Mouse (Mus musculus) MN1 (cell line): ENCODE measurements around the gene Ehmt1.

ENCODE experiments used
- DNase-seq: peaks from one replicate; pipeline ENCODE4 v3.0.0-alpha.2; 2016; ENCODE audit warnings: low spot score

Ehmt1 gene

GRCm38 (mm10) chr2:24918930-24919838 is at the start of gene Ehmt1:
Gene Ehmt1, minus strand, starts transcription at chr2:24919614.
- DNase-seq, result peak; percentile 95

DNA sequence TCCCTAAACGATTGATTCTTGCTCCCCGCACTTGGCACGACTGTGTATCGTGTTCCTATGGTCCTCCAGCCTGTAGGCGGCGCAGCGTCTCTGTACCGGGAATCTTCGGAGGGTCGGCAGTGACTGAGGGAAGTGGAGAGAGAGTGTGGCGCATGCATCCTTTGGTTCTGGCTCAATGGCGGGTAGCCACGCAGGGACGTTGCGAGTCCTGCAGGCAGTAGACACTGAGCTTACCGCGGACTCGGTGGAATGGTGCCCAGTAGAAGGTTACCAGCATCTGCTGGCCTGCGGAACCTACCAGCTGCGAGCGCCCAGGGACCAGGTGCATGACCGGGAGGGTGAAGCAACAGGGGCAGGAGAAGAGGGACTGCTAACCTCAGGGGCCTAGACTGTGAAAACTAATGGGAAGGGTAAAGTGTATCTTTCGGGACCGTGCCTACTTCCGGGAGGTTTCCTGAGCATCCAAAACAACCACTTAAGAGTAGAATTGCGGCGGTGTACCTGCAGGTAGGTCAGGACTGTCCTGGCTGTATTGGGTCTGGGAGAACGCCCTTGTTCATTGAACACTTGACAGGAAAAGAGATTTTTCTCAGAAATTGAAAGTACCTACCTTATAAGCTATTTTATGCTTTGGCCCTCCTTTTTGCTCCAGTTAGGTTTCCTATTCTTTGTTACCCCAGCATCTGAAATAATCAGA is 43.0 kb upstream of the Ehmt1 start, which contains the start of gene Dph7:
Gene Dph7 (plus strand): TSS at position 97 of the 697 bp plus-strand sequence.
- peak; percentile 84 for DNase-seq

DNA sequence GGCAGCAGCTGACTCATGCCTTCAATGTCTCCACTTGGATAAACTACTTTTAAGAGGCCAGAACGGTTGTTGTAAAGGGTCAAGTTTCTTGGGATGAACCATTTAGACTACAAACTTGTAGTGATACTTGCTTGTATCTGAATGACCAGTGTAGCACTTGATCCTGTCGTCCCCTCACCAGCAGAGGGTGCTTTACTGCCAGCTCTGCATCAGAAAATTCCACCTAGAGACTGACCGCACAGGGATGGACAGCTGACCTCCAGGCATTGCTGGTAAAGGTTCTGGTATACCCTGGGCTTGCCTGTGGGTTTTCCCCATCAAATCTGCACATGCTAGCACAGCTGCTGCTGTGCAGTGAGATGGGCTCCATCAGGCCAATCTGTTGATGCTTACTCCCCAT is 41.5 kb upstream of the Ehmt1 start:
- peak; percentile 61 for DNase-seq

GRCm38 (mm10) chr2:24952537-24953055 is 33.2 kb upstream of the Ehmt1 start:
- DNase-seq, result no peak

DNA sequence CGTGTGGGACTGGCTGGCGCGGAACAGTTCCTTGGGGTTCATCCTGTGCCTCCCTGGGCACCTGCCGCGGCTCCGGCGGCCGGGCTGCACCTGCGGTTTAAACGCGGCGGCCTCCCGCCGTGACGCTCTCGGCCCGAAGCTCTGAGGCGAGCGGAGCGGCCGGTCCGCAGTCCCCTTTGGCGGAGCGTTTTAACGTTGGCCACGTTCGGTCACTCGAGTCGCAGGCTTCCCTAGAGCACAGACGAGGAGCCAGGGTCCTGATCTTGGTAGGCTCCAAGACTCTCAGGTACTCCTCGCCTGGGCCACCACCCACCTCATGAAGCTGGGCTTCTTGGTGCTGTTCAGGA is 30.7 kb upstream of the Ehmt1 start:
- peak; percentile 29 for DNase-seq

DNA sequence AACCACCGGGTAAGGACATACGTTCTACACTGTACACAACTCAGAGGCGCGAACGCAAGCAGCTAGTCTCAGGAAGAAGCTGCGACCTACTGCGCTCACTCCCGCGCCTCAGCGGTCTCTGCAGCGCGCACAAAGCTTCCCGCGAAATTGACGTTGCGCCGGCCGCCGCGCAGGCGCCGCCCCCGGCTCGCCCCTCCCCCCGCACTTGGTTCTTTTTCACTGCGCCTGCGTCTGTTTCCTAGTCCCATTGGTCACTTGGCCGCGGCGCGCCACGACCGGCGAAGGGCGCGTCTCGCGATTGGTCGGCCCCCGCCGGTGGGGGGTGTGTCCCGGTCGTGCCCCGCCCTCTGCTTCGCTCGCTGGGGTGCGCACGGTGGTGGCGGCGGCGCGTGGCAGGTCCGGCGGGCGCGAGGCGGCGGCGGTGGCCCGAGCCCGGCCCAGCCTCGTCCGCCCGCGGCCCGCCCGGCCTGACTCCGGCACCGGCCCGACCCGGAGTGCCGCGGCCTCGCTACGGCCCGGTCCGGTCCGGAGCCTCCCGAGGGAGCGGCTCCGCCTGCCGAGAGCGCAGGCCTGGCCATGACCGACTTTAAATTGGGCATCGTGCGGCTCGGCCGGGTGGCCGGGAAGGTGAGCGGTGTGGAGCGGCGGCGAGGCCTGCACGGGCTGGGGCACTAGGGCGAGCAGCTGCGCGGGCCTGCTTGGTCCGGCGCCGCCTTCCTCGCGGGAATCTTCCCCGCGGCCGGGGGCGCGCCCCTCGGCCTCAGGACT is 30.2 kb upstream of the Ehmt1 start, which contains the start of gene Zmynd19:
Gene Zmynd19 (plus strand): TSS at position 372 of the 768 bp plus-strand sequence.
- peak; percentile 96 for DNase-seq

GRCm38 (mm10) chr2:24944304-24944703 is 24.9 kb upstream of the Ehmt1 start:
- DNase-seq, result peak; percentile 53

DNA sequence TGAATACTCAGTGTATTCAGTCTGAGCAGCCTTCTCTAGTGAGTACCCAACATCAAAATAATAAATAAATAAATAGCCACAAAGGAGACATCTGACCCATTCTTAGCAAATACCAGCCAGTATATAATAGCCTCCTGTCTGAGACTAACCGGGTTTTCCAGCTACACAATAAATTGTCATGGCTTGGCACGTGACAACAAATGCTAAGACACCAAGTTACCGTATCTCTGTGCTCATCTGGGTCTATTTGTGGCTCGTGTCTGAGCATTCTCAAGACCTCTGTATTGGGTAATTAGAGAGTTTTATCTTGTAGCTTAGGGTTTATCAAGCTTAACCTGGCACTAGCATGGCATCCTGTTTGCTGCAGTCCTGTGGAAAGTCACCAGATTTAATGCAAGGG is 22.7 kb upstream of the Ehmt1 start:
- no peak for DNase-seq

DNA sequence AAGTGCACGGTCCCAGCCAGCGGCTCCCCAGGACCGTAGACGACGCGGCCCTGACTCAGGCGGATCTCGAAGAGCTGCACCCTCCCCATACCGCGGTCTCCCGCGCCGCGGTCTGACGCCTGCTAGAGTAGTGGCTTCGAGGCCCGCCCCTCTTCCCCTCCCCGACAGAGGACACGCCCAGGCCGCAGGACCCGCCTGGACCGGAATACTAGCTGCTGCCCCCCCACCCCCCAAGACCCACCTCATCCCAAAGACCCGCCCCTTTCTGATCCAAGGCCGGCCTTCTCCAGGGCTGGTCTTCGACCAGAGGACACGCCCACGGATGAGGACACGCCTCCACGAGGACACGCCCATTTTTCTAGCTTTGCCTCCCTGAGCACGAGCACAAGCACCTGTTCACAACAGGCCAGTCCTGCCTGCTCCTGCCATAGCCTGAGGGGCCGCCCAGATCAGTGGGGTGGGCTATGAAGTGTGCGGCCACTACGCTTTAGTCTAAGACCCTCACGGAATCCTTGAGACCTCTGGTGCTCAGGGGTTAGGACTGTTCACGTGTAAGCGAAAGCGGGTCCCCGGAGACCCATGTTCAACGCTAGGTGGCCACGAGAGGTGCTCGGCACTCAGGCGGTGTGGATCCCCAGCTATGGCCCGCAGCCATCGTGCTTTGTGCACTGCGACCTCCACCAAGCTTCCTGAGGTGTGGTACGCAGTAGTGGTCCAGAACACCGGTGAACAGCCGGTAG is 15.8 kb upstream of the Ehmt1 start, which contains the start of gene Arrdc1:
Gene Arrdc1 (minus strand): TSS at position 196 of the 740 bp plus-strand sequence.
- peak; percentile 73 for DNase-seq

GRCm38 (mm10) chr2:24934441-24934963 is 15.1 kb upstream of the Ehmt1 start:
- DNase-seq, result peak; percentile 32

DNA sequence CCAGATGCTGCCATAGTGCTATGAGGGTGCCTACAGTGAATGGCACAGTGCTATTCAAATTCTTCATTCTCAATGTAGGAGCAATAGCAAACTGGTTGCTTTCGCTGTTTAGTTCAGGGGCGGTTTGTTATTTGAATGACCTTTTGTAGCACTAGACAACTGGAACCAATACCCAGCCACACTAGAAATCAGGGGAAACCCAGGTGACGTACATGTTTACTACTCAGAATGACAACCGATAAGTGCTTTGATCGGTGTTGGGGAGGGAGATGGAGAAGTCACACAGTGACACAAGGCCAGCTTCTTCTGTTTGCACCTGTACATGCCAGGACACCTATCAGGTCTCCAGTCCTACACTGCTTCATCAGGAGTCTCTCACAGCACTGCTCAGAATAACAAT is 10.2 kb upstream of the Ehmt1 start:
- no peak for DNase-seq

DNA sequence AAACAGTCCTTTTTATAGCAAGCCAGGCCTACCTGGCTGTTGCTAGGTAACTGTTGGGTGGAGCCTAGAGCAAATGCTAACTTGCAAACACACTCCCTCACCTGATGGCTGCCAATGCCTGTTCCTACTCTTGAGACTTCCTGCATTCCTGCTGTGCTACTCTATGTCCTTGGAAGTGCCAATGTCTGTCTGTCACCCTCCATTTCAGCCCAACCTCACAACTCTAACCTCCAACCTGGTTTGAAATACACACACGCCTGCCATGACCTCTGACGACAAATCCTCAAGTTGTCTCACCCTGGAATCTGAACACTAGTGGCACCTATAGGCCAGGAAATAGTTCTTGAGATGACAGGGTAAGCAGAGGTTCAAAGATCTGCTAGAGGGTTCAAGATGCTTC is 9.7 kb upstream of the Ehmt1 start:
- DNase-seq, result no peak

DNA sequence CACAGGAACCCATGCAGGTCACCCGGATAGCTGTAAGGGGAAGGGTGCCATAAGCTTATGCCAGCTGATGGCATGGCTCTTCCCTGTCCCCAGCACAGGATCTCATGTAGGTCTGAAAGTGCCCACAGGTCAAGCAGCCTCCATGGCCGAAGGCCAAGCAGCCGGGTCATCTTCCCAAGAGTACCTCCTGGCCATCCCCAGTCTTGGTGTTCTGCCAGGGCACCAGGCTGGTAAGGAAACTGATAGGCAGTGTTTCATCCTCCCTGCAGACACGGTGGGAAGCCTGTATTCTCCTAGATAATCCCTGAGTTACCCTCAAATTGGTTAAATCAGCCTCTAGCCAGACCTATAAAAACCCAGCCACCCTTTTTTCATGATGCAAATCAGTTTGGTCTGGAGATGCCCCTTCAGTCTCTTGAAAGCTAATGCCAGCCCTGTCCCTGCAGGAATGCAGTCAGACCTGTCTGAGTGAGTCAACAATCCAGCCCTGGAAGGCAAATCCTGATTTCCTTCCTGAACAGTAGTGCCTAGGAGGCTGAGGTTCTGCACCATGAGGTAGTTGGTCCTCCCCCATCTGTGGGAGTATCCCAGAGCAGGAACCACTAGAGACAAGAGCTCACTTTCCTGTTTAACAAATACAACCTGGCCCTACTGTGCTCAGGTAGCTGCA is 8.5 kb upstream of the Ehmt1 start:
- DNase-seq, result peak; percentile 63

DNA sequence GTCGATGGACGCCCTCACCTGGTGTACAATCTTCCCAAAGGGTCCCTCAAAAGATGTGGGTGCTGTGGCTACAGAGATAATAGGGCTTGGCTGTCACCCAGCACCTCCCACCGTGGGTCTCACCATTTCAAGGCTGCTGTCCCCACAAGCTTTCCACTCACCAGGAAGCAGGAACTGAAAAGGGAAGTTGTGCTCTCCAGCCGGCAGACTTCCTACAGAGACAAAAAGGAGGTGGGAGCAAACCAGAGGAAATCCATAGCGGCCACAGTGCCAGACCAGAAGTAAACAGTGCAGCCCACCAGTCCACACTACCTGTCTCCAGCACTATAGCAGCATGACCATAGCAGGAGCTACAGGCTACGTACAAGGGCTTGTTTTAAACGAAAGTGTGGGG is 7.5 kb upstream of the Ehmt1 start:
- no peak for DNase-seq

DNA sequence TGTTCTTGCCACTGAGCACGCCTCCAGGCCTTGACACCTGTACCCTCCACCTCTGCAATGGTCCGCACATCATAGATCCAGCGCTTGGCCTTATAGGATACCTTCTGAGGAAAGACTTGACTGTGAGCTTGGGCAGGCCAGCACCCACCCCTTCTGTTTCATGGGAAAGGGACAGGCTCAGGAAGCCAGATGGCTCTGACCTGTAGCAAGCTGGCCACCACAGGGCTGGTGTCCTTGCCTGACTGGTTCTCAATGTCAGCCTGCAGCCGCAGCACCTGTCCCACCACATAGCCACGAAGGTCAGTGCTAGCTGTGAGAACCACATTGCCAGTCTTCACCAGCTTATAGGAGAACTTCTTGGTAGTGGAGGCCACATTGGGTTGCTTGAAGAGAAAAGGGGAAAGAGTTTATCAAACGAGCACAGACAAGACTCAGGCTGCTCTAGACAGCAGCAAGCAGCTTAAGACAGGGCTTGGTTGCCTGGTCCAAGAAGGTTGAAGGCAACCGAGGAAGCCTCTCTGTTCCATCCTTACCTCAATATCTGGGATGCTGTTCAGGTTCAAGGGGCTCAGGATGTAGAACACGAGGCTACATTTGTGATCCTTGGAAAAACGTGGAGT is 7.0 kb upstream of the Ehmt1 start:
- no peak for DNase-seq

DNA sequence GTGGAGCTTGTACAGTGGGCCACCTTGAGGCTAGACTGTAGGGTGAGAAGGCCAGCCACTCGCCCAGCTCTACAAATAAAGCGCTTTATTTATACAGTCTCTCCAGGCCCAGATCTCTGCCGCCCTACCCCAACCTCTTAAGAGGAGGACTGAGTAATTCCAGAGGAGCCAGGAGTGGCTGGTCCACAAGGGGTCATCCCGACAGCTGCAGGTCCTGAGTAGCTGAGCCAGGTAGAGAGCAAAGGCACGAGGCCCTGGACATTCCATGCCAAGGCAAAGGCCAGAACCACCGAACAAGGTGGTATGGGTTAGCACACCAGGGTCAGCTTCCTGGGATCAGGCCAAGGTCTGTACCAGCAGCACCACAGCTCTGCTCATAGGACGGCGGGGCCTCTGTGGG is 5.9 kb upstream of the Ehmt1 start:
- DNase-seq, result no peak

DNA sequence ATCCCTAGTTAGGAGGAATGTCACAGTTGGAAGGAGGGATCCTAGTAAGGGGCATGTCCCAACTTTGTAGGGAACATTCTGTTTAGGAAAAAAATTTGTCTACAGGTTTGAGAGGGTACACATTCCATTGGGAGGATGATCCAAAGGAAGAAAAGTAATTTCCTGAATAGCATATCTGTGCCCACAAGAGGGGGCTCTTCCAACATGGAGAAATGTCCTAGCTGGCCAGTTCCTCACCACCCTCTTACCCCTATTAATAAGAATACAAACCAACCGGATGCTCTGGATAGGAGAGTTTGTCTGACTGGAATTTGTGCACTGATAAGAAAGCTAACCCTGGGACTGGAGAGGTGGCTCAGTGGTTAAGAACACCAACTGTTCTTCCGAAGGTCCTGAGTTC is 4.1 kb upstream of the Ehmt1 start:
- peak; percentile 39 for DNase-seq

DNA sequence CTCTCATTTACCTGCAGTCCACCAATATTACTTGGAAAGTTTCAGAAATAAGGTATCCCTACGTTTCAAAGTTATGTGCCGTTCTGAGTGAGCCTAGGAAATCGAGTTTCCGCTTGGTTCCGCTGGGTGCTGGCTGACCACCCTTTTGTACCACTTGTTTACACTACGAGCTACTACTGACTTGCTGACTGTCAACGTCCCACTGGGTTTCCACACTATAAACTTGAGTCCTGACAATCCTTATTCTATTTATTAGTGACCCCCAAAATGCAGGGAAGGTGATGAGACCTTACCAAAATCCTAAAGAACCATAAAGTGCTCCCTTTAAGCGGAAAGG is 393 bp upstream of the Ehmt1 start:
- DNase-seq, result no peak

DNA sequence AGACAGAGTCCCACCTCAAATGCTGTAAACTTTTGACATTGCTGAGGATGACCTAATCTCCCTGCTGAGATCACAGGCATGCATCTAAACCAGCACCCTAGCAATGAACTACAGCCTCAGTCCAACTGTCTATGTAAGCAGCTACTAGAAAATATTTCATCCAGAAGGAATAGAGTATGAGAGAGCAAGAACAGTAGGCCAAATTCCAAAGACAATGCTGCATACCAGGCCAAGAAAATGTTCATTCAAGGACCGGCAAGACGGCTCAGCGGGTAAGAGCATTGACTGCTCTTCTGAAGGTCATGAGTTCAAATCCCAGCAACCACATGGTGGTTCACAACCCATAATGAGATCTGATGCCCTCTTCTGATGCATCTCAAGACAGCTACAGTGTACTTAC is 4.7 kb downstream of the Ehmt1 start:
- DNase-seq, result no peak

GRCm38 (mm10) chr2:24912589-24912988 is 6.8 kb downstream of the Ehmt1 start:
- no peak for DNase-seq
